Mouse (Mus musculus): Measurements from ENCODE around the gene Casq1.

The Casq1 gene

GRCm38 (mm10) chr1:172179102-172179501 is 40.6 kb downstream of the Casq1 start:
- no peak for DNase-seq

GRCm38 (mm10) chr1:172177791-172178190 is 41.9 kb downstream of the Casq1 start:
- DNase-seq = peak; percentile 35

- DNase-seq = no peak
Measured at GRCm38 (mm10) chr1:172173181-172173580, 46.5 kb downstream of the Casq1 start.

- no peak for DNase-seq
Measured at GRCm38 (mm10) chr1:172172381-172172780, 47.3 kb downstream of the Casq1 start.

GRCm38 (mm10) chr1:172169809-172170208 is 49.9 kb downstream of the Casq1 start:
- no peak for DNase-seq

GRCm38 (mm10) chr1:172167911-172168310 is 51.8 kb downstream of the Casq1 start:
- DNase-seq = no peak

- DNase-seq = no peak
Measured at GRCm38 (mm10) chr1:172162959-172163358, 56.7 kb downstream of the Casq1 start.

GRCm38 (mm10) chr1:172162009-172162408 is 57.7 kb downstream of the Casq1 start:
- DNase-seq = peak; percentile 39

- no peak for DNase-seq
Measured at GRCm38 (mm10) chr1:172160508-172160907, 59.2 kb downstream of the Casq1 start.

- no peak for DNase-seq
Measured at GRCm38 (mm10) chr1:172159970-172160369, 59.7 kb downstream of the Casq1 start.

Data from cerebellum, adult 11 months (tissue).